In the genomic region with DNA sequence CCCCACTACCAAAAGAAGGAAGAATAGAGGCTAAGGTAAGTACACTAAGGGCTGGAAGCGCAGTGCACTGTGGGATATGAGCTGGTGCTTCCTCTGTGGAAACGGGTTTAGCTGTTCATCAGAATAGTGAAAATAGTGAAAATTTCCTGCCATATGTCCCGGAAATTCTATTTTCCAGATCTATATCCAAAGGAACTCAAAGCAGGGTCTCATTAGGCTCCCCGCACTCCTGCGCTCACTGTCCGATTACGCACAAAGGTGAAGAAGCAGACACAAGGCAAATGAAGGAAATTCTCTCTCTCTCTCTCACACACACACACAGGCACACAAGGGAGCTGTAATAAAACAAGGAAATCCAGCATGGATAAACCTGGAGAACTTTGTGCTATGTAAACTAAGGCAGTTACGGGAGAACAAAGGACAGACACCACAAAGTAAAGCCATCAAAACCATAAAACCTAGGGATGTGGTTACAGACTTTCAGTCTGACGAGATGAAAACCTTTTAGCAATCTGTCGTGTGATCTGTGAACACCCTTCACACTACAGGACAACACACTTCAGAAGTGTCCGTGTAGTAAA, we compare ENCODE assay signal across 26 mouse cellular contexts. TPM values are rescaled to one million over a fixed set of nuclear protein-coding genes. Genes with fewer than 3 reads are reported as not detected.
"Had no signal": no experiment of that assay in that cellular context is flagged by ENCODE, and none has a peak within 500 bp of the region (broad histone marks: within the 10 kb centered on the region; RNA-seq: fewer than 3 reads in every experiment).

No protein-coding gene starts in this region.

- H3K9me3 ChIP-seq: heart, embryonic 13.5 days; heart, embryonic 15.5 days; hindbrain, embryonic 13.5 days; hindbrain, embryonic 15.5 days; limb, embryonic 10.5 days; limb, embryonic 12.5 days; liver, embryonic 13.5 days; liver, embryonic 15.5 days had no signal

- H3K27ac ChIP-seq: gastrocnemius, adult 2 months; heart, embryonic 13.5 days; heart, embryonic 15.5 days; hindbrain, embryonic 13.5 days; hindbrain, embryonic 15.5 days; hindbrain, postnatal 0 days; layer of hippocampus, adult 2 months; left cerebral cortex, adult 2 months; limb, embryonic 10.5 days; limb, embryonic 12.5 days; liver, embryonic 13.5 days; liver, embryonic 15.5 days had no signal

- H3K4me2 ChIP-seq: heart, embryonic 11.5 days; heart, embryonic 13.5 days; heart, embryonic 15.5 days; hindbrain, embryonic 13.5 days; hindbrain, embryonic 15.5 days; limb, embryonic 12.5 days; liver, embryonic 11.5 days; liver, embryonic 13.5 days; liver, embryonic 15.5 days had no signal

- DNase-seq: gastrocnemius, adult 2 months; gastrocnemius, postnatal 14 days; gastrocnemius, postnatal 36 days; heart, adult 18-20 months; heart, postnatal 14 days; heart, postnatal 36 days; kidney, adult 11 months; kidney, adult 2 months; kidney, postnatal 10 days; kidney, postnatal 36 days; liver; liver, embryonic 13.5 days; liver, postnatal 0 days had no signal

- H3K27me3 ChIP-seq: heart, embryonic 15.5 days; hindbrain, embryonic 15.5 days; limb, embryonic 12.5 days had no signal

- H3K36me3 ChIP-seq: heart, embryonic 13.5 days; heart, embryonic 15.5 days; hindbrain, embryonic 13.5 days; hindbrain, embryonic 15.5 days; limb, embryonic 10.5 days; limb, embryonic 12.5 days; liver, embryonic 13.5 days; liver, embryonic 15.5 days had no signal

- H3K4me1 ChIP-seq: heart, embryonic 15.5 days; limb, embryonic 10.5 days; liver, embryonic 13.5 days; liver, embryonic 15.5 days had no signal

- ATAC-seq: hindbrain, postnatal 0 days; liver, postnatal 0 days had no signal

- H3K9ac ChIP-seq: heart, embryonic 13.5 days; heart, embryonic 15.5 days; hindbrain, embryonic 13.5 days; hindbrain, embryonic 15.5 days; limb, embryonic 12.5 days; liver, embryonic 13.5 days; liver, embryonic 15.5 days; liver, postnatal 0 days had no signal

- H3K4me3 ChIP-seq: gastrocnemius, adult 2 months; heart, embryonic 13.5 days; heart, embryonic 15.5 days; hindbrain, embryonic 13.5 days; hindbrain, embryonic 15.5 days; layer of hippocampus, adult 2 months; left cerebral cortex, adult 2 months; limb, embryonic 10.5 days; limb, embryonic 12.5 days; liver, embryonic 13.5 days; liver, embryonic 15.5 days had no signal

RNA-seq across cellular contexts. Expression of gene Slc2a13, which starts 7.9 kb away (rescaled TPM):
- total RNA-seq: hematopoietic stem cell, adult 5-6 weeks had no signal
